Mouse (Mus musculus) midbrain, embryonic 13.5 days (tissue): ENCODE data around the gene Ttc23. TPM values are rescaled to one million over a fixed set of nuclear protein-coding genes. Genes with fewer than 3 reads are reported as not detected.

Experiments
- ATAC-seq: fragments of 200-750 bp; cut with Nextera tagmentation; 2 replicates; pipeline ENCODE4 v1.8.0; 2017; ENCODE audit warnings: mild to moderate bottlenecking, moderate TSS enrichment, moderate library complexity
- H3K27ac ChIP-seq: fragments of 300-500 bp; sonication (generic); 2 replicates; pipeline ENCODE4 v1.5.1; 2015; ENCODE audit warnings: inconsistent platforms, mild to moderate bottlenecking, moderate library complexity
- H3K27me3 ChIP-seq: fragments of 300-500 bp; sonication (generic); 2 replicates; pipeline ENCODE4 v1.6.1; 2015; ENCODE audit warnings: mild to moderate bottlenecking, inconsistent platforms
- H3K36me3 ChIP-seq: fragments of 300-500 bp; sonication (generic); 2 replicates; pipeline ENCODE4 v1.6.1; 2015; ENCODE audit warnings: mild to moderate bottlenecking, inconsistent platforms
- H3K4me1 ChIP-seq: fragments of 300-500 bp; sonication (generic); replicated peaks from 2 replicates; pipeline ENCODE4 v1.6.1; 2015; ENCODE audit warnings: inconsistent platforms
- H3K4me2 ChIP-seq: fragments of 300-500 bp; sonication (generic); replicated peaks from 2 replicates; pipeline ENCODE4 v1.6.1; 2015; ENCODE audit warnings: moderate library complexity, mild to moderate bottlenecking, inconsistent platforms
- H3K4me3 ChIP-seq: fragments of 300-500 bp; sonication (generic); replicated peaks from 2 replicates; pipeline ENCODE4 v1.5.1; 2015; ENCODE audit warnings: mild to moderate bottlenecking, inconsistent platforms
- H3K9ac ChIP-seq: fragments of 300-500 bp; sonication (generic); replicated peaks from 2 replicates; pipeline ENCODE4 v1.6.1; 2015; ENCODE audit warnings: mild to moderate bottlenecking, inconsistent platforms
- H3K9me3 ChIP-seq: fragments of 300-500 bp; sonication (generic); 2 replicates; pipeline ENCODE4 v1.6.1; 2016; ENCODE audit warnings: mild to moderate bottlenecking, inconsistent platforms
- WGBS: fragments of 180-500 bp; shearing (Covaris S2); methylation state at CpG from one replicate; pipeline ENCODE4 v1.1.7; 2015; 5-methylcytosine and 5-hydroxymethylcytosine counted together
- polyA plus RNA-seq: library from polyadenylated mRNA; unstranded; fragments of >200 nt; fragmentation: Nextera tagmentation; extraction: Ambion mirVana; gene quantifications from 2 replicates; pipeline ENCODE4 v1.2.1, GENCODE M21; 2015

Ttc23 gene
- polyA plus RNA-seq, 1 experiment from 2014 or later: 13.3 TPM

DNA sequence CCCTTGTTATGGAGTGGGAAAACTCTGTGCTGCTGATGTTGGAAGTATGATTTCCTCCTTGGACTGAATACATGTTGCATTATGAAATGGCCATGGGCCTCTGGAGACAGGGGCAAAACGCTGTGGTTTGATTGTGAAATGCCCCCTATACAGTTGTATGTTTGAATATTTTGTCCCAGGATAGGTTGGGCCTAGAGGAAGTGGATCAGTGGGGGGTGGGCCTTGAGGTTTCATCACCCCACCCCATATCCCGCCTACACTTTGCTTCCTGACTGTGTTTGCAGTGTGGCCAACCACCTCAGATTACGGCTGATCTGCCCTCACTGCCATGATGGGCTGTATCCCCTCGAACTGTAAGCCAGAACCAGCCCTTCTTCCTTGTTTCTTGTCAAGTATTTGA is 81.0 kb downstream of the Ttc23 start:
- Histone ChIP-seq H3K9me3 (no peaks in the 10 kb centered on the region), H3K4me3 (no peak overlapping the region), H3K4me1 (peaks cover 6% of the 10 kb centered on the region; the same call in 1 of the 2 replicates), H3K36me3 (peaks cover 18% of the 10 kb centered on the region; the same call in 1 of the 2 replicates), H3K27me3 (no peaks in the 10 kb centered on the region), H3K27ac (no peak overlapping the region), H3K9ac (no peak overlapping the region), H3K4me2 (no peak overlapping the region)
- 96% methylated on average over 4 of the region's 4 CpGs for WGBS
- ATAC-seq: no peak

DNA sequence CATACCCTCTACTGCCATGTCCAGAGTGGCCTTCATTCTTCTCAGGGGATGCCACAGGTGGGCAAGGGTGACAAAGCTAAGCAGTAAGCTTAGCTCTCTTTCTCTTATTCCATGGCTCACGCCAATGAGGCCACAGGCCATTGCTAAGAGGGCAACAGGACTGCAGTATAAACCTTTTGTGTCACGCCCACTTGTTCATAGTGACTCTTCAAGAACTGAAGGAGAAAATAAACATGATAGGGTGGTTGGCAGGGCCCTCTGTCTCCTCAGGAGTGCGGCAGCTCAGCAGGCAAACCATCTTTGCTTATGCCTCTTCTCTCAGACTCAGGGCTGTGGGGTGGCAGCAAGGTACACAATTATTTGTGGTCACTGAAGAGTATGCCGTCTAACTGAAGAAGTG is 81.6 kb downstream of the Ttc23 start:
- Histone ChIP-seq H3K36me3 (peaks cover 18% of the 10 kb centered on the region; the same call in 1 of the 2 replicates), H3K4me3 (no peak overlapping the region), H3K9ac (no peak overlapping the region), H3K27me3 (no peaks in the 10 kb centered on the region), H3K4me1 (peaks cover 6% of the 10 kb centered on the region; the same call in 1 of the 2 replicates), H3K9me3 (no peaks in the 10 kb centered on the region), H3K27ac (no peak overlapping the region), H3K4me2 (no peak overlapping the region)
- no peak for ATAC-seq
- WGBS: 94% methylated on average over 4 of the region's 4 CpGs

DNA sequence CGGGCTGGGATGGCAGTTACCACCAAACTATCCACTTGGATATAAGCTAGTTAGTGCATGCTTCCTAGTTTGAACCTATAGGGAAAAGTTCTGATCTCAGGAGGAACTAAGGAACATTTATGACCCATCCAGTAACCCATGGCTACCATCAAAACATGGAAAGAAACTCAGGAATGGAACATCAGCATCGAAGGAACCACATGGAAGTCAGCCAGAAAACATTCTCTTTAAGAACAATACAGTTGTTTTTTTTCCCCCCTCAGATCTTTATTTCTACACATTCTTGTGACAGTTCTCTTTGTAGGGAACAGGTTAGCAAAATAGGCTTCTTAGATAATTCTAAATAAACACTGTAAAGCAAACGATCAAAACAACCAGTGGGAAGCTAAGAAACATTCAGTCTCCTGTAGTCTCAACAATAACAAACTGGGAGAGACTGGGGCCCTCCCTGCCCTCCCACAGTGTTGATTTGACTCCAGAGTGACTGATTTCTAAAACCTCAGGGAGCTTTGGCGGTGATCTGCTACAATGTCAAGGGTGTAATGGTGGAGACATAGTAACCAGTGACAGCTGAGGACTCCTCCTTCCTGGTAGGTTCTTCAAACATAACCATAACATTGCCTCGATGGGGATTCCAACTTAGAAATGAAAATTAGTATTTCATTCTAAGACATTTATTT is 83.4 kb downstream of the Ttc23 start:
- H3K36me3 ChIP-seq: peaks cover 16% of the 10 kb centered on the region; the same call in 1 of the 2 replicates
- H3K9ac ChIP-seq: no peak overlapping the region
- no peak overlapping the region for H3K4me2 ChIP-seq
- ATAC-seq: no peak
- 72% methylated on average over 5 of the region's 5 CpGs for WGBS
- no peak overlapping the region for H3K4me3 ChIP-seq
- H3K9me3 ChIP-seq: no peaks in the 10 kb centered on the region
- no peaks in the 10 kb centered on the region for H3K27me3 ChIP-seq
- H3K4me1 ChIP-seq: peaks cover 6% of the 10 kb centered on the region; the same call in 1 of the 2 replicates
- no peak overlapping the region for H3K27ac ChIP-seq

DNA sequence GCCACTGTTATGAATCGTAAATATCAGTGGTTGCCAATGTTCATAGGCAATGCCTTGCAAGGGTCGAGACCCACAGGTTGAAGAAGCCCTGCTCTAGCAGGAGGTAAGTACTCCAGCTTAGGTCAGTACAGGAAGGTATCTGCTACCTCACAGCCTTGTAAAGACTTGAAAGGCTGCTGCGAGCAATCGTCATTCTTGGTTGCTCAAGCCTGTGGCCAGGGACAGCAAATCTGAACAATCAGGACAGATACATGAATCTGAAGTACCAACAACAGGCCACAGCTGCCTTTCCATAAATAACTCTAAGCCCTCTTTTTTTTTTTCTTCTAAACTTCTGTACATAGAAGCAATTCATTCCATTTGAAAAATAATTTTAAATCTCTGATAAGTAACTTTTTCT is 85.1 kb downstream of the Ttc23 start:
- Histone ChIP-seq H3K36me3 (peaks cover 9% of the 10 kb centered on the region; the same call in 1 of the 2 replicates), H3K9ac (no peak overlapping the region), H3K27me3 (no peaks in the 10 kb centered on the region), H3K9me3 (no peaks in the 10 kb centered on the region), H3K4me1 (peaks cover 6% of the 10 kb centered on the region), H3K27ac (no peak overlapping the region), H3K4me2 (no peak overlapping the region), H3K4me3 (no peak overlapping the region)
- 81% methylated on average over 4 of the region's 4 CpGs for WGBS
- ATAC-seq: no peak

DNA sequence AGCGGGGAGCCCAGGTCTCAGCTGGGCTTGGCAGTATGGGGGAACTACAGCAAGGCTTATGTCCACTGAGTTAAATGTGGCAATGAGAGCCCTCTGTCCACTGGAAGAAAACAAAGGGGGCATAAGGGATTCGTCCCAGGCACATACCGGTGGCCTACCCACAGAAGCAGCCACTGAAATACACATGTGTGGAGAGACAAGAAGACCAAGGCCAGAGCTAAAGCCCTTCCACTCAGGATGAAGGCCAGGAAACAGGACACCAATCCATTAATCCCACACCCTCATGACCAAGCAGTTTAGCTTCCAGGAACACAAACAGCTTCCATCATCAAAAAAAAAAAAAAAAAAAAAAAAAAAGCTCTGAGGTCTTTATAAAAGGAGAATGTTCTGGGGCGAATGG is 93.2 kb downstream of the Ttc23 start:
- ATAC-seq: no peak
- H3K9ac ChIP-seq: no peak overlapping the region
- H3K4me2 ChIP-seq: no peak overlapping the region
- no peak overlapping the region for H3K27ac ChIP-seq
- no peaks in the 10 kb centered on the region for H3K27me3 ChIP-seq
- no peak overlapping the region for H3K4me3 ChIP-seq
- no peaks in the 10 kb centered on the region; the same call in 1 of the 2 replicates for H3K4me1 ChIP-seq
- no peaks in the 10 kb centered on the region for H3K9me3 ChIP-seq
- H3K36me3 ChIP-seq: 0 out of 2 replicates have a peak, but pooled peaks cover 3% of the 10 kb centered on the region
- WGBS: 91% methylated on average over 4 of the region's 4 CpGs

DNA sequence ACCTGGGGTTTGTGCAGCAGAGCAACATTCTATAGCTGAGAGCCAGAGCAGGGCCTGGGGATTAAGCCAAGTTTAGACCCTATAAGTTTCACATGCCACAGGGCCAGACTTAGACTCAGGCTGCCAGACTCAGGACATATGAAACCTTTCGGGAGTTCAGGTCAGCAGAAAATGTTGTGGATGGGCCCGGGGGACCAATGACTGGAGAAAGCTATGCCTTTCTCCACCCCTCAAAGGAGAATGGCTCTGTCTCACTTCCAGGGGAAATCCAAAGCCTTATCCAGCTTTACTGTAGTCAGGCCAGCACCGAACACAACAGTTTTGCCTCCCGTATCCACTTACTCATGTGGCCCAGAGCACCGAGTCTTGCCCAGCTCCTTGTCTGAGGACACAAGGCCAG is 93.6 kb downstream of the Ttc23 start:
- Histone ChIP-seq H3K27ac (no peak overlapping the region), H3K4me1 (no peaks in the 10 kb centered on the region; the same call in 1 of the 2 replicates)
- 91% methylated on average over 5 of the region's 5 CpGs for WGBS

DNA sequence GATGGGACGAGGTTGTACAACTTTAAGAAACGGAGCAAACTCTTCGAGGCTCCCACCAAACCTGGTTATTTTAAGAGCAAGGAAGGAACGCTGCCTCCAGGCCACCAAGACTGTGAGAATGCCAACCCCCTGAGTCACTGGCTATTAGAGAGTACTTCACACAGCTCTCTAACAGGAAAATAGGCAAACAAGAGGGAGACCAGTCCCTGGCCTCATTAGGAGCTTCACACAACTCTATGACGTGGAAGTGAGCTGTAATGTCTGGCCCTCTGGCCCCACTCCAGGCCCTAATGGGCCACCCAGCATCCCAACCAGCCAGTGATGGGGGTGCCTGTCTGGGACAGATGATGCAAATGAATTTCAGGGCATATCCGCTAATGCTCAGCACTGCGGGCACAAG is 94.5 kb downstream of the Ttc23 start:
- H3K4me2 ChIP-seq: no peak overlapping the region
- WGBS: 87% methylated on average over 7 of the region's 7 CpGs
- no peak overlapping the region for H3K4me3 ChIP-seq
- no peaks in the 10 kb centered on the region for H3K9me3 ChIP-seq
- no peak for ATAC-seq
- no peaks in the 10 kb centered on the region for H3K4me1 ChIP-seq
- H3K36me3 ChIP-seq: 0 out of 2 replicates have a peak, but pooled peaks cover 3% of the 10 kb centered on the region
- H3K27me3 ChIP-seq: no peaks in the 10 kb centered on the region
- H3K9ac ChIP-seq: no peak overlapping the region
- H3K27ac ChIP-seq: no peak overlapping the region

More for the DNA sequence above, 93.6 kb downstream of the Ttc23 start:
- Histone ChIP-seq H3K36me3 (0 out of 2 replicates have a peak, but pooled peaks cover 3% of the 10 kb centered on the region), H3K27me3 (no peaks in the 10 kb centered on the region), H3K9ac (no peak overlapping the region), H3K4me2 (no peak overlapping the region), H3K9me3 (no peaks in the 10 kb centered on the region), H3K4me3 (no peak overlapping the region)
- ATAC-seq: no peak

DNA sequence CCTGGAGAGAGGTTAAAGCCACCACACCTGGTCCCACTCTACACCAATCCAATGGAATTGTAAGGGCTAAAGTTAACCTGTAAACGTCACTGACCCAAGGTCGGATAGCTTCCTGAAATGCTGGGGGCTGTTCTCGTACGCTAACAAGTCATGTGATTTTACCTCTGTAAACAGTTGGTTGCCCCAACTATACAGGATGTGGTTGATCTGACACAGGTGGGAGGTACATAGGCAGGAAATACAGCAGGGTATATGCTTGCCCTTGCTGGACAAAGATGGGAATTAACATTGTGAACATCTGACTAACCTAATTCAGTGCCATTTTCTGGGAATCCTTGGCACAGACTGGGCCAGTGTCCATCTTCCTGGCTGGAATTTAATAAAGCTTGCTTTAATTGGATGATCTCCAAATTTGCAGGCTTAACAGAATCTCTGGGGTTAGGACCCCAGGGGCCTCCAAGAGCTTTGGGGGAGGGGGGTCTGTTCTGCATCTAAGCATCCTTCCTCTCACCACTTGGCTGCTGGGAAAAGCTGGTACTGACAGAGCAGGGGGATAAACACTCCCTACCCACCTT is 100.6 kb downstream of the Ttc23 start:
- H3K4me2 ChIP-seq: no peak overlapping the region
- H3K4me3 ChIP-seq: no peak overlapping the region
- ATAC-seq: no peak
- H3K36me3 ChIP-seq: 0 out of 2 replicates have a peak, but pooled peaks cover 3% of the 10 kb centered on the region
- H3K27me3 ChIP-seq: 0 out of 2 replicates have a peak, but pooled peaks cover 3% of the 10 kb centered on the region
- H3K9ac ChIP-seq: no peak overlapping the region; the same call in 1 of the 2 replicates
- WGBS: 96% methylated on average over 4 of the region's 4 CpGs
- H3K4me1 ChIP-seq: 0 out of 2 replicates have a peak, but pooled peaks cover 2% of the 10 kb centered on the region
- no peaks in the 10 kb centered on the region for H3K9me3 ChIP-seq
- H3K27ac ChIP-seq: no peak overlapping the region

DNA sequence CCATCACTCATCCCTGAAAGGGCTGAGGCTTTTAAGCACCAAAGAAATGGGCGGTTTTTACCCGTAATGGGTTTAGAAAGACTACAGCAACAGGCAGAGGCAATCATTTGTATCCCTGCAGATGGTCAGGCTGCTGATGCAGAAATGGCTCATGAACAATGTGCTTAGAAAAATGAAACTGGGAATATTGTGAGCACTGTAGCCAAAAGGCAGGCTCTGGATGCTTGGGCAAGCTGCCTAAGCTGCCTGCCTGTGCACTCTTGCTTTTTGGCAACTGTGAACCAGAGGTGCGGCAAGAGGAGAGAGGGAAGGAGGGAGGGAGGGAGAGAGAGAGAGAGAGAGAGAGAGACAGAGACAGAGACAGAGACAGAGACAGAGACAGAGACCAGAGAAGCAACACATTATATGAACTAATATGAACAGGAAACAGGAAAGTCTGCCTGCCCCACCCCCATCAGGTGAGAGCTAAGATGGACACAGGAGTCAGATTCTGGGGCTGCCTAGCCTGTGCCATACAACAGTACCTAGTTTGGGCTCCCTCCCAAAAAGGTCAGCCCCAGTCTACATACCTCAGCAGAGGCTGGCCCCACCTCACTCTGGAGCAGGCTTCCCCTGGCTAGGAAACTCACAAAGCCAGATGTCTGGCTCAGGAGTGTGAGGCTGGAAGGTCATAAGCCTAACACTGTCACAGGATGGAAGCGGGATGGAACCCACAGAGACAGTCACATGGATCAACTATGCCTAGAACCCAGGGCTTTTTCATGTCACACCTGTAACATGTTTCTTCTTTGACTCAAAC is 102.4 kb downstream of the Ttc23 start:
- 0 out of 2 replicates have a peak, but pooled peaks cover under 1% of the 10 kb centered on the region for H3K36me3 ChIP-seq
- ATAC-seq: no peak
- 0 out of 2 replicates have a peak, but pooled peaks cover 3% of the 10 kb centered on the region for H3K27me3 ChIP-seq
- H3K27ac ChIP-seq: no peak overlapping the region
- no peak overlapping the region for H3K4me2 ChIP-seq
- no peak overlapping the region for H3K9ac ChIP-seq
- H3K4me1 ChIP-seq: 0 out of 2 replicates have a peak, but pooled peaks cover 2% of the 10 kb centered on the region
- no peaks in the 10 kb centered on the region for H3K9me3 ChIP-seq
- no peak overlapping the region for H3K4me3 ChIP-seq
- WGBS: 86% methylated on average over 4 of the region's 4 CpGs

DNA sequence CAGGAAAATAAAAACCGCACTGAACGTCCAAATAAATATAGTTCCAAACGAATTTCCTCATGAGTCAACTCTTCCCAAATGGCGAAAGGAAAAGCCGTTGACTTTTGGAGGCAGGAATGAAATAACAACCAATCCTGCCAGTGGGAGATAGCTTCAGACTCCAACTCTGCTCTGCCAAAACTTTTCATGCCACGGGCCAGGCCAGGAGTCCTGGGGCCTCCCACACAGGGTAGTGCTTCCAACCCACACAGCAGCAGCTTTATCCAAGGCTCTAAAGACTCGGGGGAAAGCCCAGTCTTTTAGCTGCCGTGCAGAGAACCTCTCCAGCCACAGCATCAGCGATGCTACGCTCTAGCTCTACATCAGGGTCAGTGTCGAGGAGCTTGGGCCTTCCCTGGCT is 107.4 kb downstream of the Ttc23 start:
- peaks cover 20% of the 10 kb centered on the region for H3K27me3 ChIP-seq
- ATAC-seq: no peak
- 76% methylated on average over 11 of the region's 11 CpGs for WGBS

DNA sequence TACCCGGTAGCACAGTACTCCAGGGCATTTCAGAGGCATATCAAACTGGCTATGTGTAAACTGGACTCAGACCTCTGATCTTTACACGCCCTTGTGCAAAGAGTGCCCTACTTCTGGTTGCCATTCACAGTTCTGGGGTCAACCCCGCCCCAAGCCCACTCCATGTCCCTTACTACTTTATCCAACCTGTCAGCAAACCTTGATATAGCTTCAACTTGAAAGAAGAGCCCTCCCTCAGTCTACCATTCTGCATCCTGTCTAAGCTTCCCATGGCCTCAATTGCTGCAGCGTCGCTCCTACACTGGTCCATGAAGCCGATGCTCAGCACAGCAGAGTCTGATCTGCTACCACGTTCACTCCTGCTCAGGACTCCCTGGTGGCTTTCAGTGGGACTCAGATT is 108.2 kb downstream of the Ttc23 start:
- Histone ChIP-seq H3K27ac (no peak overlapping the region), H3K27me3 (peaks cover 20% of the 10 kb centered on the region), H3K4me1 (peaks cover 13% of the 10 kb centered on the region), H3K4me3 (no peak overlapping the region), H3K9me3 (no peaks in the 10 kb centered on the region), H3K36me3 (no peaks in the 10 kb centered on the region), H3K9ac (no peak overlapping the region), H3K4me2 (no peak overlapping the region)
- ATAC-seq: no peak
- 83% methylated on average over 7 of the region's 7 CpGs for WGBS

More for the DNA sequence above, 107.4 kb downstream of the Ttc23 start:
- H3K36me3 ChIP-seq: no peaks in the 10 kb centered on the region
- H3K9me3 ChIP-seq: no peaks in the 10 kb centered on the region
- H3K4me3 ChIP-seq: no peak overlapping the region
- no peak overlapping the region for H3K4me2 ChIP-seq
- H3K27ac ChIP-seq: no peak overlapping the region
- no peak overlapping the region for H3K9ac ChIP-seq
- peaks cover 13% of the 10 kb centered on the region for H3K4me1 ChIP-seq

DNA sequence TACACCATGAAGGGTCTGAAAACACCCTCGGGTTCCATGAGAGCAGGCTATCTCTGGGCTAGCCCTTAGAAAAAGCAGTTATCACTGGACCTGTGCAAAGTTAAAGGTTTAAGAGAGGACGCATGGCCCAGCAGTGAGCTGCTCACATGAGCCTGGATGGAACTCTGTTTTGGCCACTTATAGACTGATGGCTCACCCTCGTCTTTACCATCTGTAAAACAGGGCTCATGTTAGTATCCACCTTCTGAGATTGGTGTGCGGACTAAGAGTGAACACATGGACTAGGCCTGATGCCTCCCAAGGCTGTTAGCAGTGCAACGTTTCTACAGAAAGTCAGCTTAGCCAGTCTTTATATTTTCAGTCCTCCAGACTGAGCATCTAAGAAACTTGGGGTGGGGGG is 109.4 kb downstream of the Ttc23 start:
- no peak overlapping the region for H3K4me2 ChIP-seq
- no peak for ATAC-seq
- H3K4me3 ChIP-seq: no peak overlapping the region
- WGBS: 68% methylated on average over 5 of the region's 5 CpGs
- no peak overlapping the region for H3K27ac ChIP-seq
- no peak overlapping the region for H3K9ac ChIP-seq
- no peaks in the 10 kb centered on the region for H3K9me3 ChIP-seq
- no peaks in the 10 kb centered on the region for H3K36me3 ChIP-seq
- H3K4me1 ChIP-seq: peaks cover 13% of the 10 kb centered on the region
- H3K27me3 ChIP-seq: peaks cover 25% of the 10 kb centered on the region
